Mouse (Mus musculus): ENCODE data around the gene Erh. TPM values are rescaled to one million over a fixed set of nuclear protein-coding genes. Genes with fewer than 3 reads are reported as not detected.
A peak's percentile ranks its signal among the peaks of the same experiment; 100 is the strongest.

The Erh gene
- 79.5 and 92.0 TPM in 2 replicates for polyA plus RNA-seq (2012; rRNA removed)

DNA sequence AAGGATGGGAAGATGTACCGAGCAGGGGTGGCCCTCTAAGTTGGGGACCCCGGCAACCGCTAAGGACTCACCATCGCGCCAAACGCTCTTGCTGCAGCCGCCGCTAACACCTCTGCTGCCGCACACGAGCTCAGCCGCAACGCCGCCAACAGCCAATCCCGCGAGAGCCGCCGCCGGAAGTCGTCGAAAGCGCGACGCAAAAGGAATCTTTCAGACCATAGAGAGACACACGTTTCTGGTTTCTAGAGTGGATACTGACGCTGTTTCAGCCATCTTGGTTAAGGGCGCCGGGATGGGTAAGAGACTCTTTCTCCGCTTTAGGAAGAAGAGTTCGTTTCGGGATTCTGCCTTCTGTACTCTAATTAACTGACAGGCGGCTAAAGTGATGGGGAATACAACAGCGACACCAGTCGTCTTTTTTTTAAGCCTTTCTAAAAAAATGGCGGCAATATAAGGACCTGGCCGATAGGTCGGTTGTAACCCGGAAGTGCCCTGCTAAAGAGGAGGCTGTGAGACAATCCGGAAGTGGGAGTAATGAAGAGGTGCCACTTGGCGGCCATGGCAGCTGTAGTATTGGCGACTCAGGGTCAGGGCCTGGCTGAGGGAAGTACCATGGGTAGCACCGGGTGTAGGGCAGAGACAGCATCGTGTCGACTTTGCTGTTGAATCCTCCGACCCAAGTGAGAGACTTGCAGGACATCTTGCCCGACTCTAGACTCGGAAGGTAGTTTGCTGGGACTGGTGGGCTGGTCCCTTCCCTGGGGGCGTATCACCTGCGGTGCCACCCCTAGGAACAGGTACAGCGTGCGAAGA, at the start of gene Erh, which contains the start of gene Slc39a9:
Gene Erh (minus strand): TSS at position 649 of the 813 bp plus-strand sequence.
Gene Slc39a9 (plus strand): TSS at position 191 of the 813 bp plus-strand sequence.
- under 1% methylated on average over 50 of the region's 50 CpGs for WGBS
- peak; percentile 94 for DNase-seq
- H3K27ac ChIP-seq (ENCODE audit: insufficient read depth, low read length): peak within 1 kb of the TSS; percentile 36; the same call in 1 of the 2 replicates
- peaks cover 5% of the 10 kb centered on the region; the same call in 1 of the 2 replicates for H3K4me1 ChIP-seq (ENCODE audit: control insufficient read depth, insufficient read depth, low read length)
- peak within 1 kb of the TSS; percentile 96 for H3K4me3 ChIP-seq (replicated peaks; ENCODE audit: insufficient read depth, low read depth, low read length)
- no peaks in the 10 kb centered on the region for H3K27me3 ChIP-seq (ENCODE audit: control insufficient read depth, insufficient read depth, low read length)
- TF ChIP-seq POLR2A (IDR thresholded peaks at IDR 0.05; ENCODE audit: borderline replicate concordance, insufficient read depth, low read length) (peak; percentile 67; the same call in 1 of the 2 replicates), CTCF (IDR thresholded peaks at IDR 0.05; ENCODE audit: borderline replicate concordance, insufficient read depth, low read depth, low read length) (no peak)

DNA sequence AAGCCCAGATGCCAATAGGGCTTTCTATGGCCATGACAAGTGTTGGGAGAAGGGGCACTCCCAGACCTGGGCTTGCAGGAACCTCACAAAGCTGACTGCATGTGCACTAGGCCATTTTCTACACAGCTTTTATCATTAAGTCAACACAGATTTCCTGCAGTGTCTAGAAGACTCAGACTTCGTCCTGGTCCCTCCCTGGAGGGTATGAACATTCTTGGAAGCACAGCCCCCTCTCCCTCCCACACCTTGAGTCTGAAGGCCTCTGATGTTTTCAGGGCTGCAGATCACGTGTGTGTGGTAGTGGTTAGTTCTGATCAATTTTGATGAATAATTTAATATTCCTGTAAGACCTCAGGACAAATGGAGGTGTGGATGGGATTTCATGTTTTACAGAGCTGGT, 49.6 kb upstream of the Erh start:
- no peaks in the 10 kb centered on the region; the same call in 1 of the 2 replicates for H3K4me1 ChIP-seq (ENCODE audit: control insufficient read depth, insufficient read depth, low read length)
- TF ChIP-seq POLR2A (IDR thresholded peaks at IDR 0.05; ENCODE audit: borderline replicate concordance, insufficient read depth, low read length) (no peak), CTCF (IDR thresholded peaks at IDR 0.05; ENCODE audit: borderline replicate concordance, insufficient read depth, low read depth, low read length) (no peak)
- DNase-seq: no peak
- H3K4me3 ChIP-seq (replicated peaks; ENCODE audit: insufficient read depth, low read depth, low read length): no peak overlapping the region
- WGBS: 90% methylated on average over 2 of the region's 2 CpGs
- H3K27ac ChIP-seq (ENCODE audit: insufficient read depth, low read length): no peak overlapping the region
- H3K27me3 ChIP-seq (ENCODE audit: control insufficient read depth, insufficient read depth, low read length): no peaks in the 10 kb centered on the region; the same call in 1 of the 2 replicates

DNA sequence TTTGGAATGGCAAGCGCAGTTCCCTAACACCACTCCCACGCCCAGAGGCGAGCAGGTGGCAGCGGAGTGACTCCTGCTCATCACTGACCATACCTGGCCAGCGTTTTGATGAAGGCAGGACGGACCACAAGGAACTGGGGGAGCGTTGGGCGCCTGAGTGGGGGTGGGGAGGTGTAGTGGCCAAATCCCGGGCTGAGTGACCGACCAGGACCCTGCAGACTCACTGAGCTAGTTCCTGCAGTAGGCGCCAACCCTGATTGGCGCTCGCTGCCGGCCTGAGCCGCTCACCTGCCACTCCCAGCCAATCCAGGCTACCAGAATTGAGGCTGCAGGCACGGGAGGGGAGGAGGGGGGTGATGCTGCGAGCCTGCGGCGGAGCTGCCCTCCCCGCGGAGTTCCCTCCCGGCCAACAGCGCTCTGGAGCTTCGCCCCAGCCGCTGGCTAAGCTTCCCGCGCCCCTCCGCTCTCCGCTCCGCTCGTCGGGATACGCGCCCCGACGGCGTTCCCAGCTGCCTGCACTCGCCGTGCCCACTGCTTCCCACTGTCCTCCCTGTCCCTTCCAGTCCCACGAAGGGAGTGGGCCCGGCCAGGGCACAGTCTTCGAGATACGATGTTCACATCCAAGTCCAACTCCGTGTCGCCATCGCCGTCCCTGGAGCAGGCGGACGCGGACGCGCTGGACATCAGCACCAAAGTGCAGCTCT, 48.3 kb upstream of the Erh start, which contains the start of gene Plekhd1:
Gene Plekhd1 (plus strand): TSS at position 323 of the 704 bp plus-strand sequence.
- peak within 1 kb of the TSS; percentile 54 for H3K4me3 ChIP-seq (replicated peaks; ENCODE audit: insufficient read depth, low read depth, low read length)
- TF ChIP-seq CTCF (IDR thresholded peaks at IDR 0.05; ENCODE audit: borderline replicate concordance, insufficient read depth, low read depth, low read length) (no peak), POLR2A (IDR thresholded peaks at IDR 0.05; ENCODE audit: borderline replicate concordance, insufficient read depth, low read length) (no peak)
- no peaks in the 10 kb centered on the region; the same call in 1 of the 2 replicates for H3K27me3 ChIP-seq (ENCODE audit: control insufficient read depth, insufficient read depth, low read length)
- no peak within 1 kb of the TSS for H3K27ac ChIP-seq (ENCODE audit: insufficient read depth, low read length)
- DNase-seq: peak; percentile 57 to 70
- WGBS: 2% methylated on average over 52 of the region's 52 CpGs
- H3K4me1 ChIP-seq (ENCODE audit: control insufficient read depth, insufficient read depth, low read length): peaks cover 3% of the 10 kb centered on the region; the same call in 1 of the 2 replicates

DNA sequence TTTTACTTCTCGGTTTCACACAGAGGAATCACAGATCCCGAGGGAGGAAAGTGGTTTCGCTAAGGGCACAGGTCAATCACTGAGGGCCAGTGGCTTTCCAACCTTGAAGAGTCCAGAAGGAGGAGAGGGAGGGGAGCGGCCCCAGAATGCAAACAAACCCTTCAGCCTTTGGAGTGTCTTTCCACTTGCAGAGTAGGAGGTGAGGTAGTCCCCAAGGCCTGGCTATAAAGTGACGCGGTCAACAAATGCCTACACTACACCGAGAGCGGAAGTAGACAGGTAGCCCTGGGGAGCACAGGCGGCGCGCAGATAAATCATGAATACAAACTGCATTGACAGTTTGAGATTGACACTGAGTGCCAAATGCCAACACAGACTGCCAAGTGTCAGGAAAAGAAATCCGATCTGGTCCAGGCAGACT, 47.5 kb upstream of the Erh start:
- Histone ChIP-seq H3K27me3 (ENCODE audit: control insufficient read depth, insufficient read depth, low read length) (no peaks in the 10 kb centered on the region; the same call in 1 of the 2 replicates), H3K4me1 (ENCODE audit: control insufficient read depth, insufficient read depth, low read length) (peaks cover 5% of the 10 kb centered on the region; the same call in 1 of the 2 replicates), H3K27ac (ENCODE audit: insufficient read depth, low read length) (no peak overlapping the region), H3K4me3 (replicated peaks; ENCODE audit: insufficient read depth, low read depth, low read length) (peak overlapping the region; percentile 54)
- DNase-seq: no peak
- no peak for TF ChIP-seq POLR2A (IDR thresholded peaks at IDR 0.05; ENCODE audit: borderline replicate concordance, insufficient read depth, low read length)
- no peak for TF ChIP-seq CTCF (IDR thresholded peaks at IDR 0.05; ENCODE audit: borderline replicate concordance, insufficient read depth, low read depth, low read length)
- 32% methylated on average over 12 of the region's 12 CpGs for WGBS

DNA sequence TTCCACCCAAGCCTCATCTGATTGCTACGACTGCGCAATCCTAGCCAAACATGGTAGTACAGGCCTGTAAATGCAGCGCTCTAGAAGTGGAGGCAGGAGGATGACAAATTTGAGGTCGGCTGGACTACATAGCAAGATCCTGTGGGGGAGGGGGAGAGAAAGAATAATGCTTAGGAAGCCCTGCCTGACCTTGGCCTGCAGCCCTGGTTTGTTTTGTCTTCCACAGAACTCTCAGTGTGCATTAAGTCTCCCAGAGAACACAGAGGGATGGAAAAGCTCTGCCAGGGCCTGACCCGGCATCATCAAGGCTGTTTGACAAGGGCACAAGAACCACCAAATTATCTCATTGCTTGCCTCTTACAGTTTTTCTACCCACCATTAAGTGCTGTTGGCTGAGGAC, 45.6 kb upstream of the Erh start:
- Histone ChIP-seq H3K4me1 (ENCODE audit: control insufficient read depth, insufficient read depth, low read length) (peaks cover 5% of the 10 kb centered on the region; the same call in 1 of the 2 replicates), H3K27me3 (ENCODE audit: control insufficient read depth, insufficient read depth, low read length) (no peaks in the 10 kb centered on the region; the same call in 1 of the 2 replicates), H3K27ac (ENCODE audit: insufficient read depth, low read length) (no peak overlapping the region), H3K4me3 (replicated peaks; ENCODE audit: insufficient read depth, low read depth, low read length) (no peak overlapping the region)
- 84% methylated on average over 5 of the region's 5 CpGs for WGBS
- no peak for DNase-seq
- no peak for TF ChIP-seq CTCF (IDR thresholded peaks at IDR 0.05; ENCODE audit: borderline replicate concordance, insufficient read depth, low read depth, low read length)
- TF ChIP-seq POLR2A (IDR thresholded peaks at IDR 0.05; ENCODE audit: borderline replicate concordance, insufficient read depth, low read length): no peak

DNA sequence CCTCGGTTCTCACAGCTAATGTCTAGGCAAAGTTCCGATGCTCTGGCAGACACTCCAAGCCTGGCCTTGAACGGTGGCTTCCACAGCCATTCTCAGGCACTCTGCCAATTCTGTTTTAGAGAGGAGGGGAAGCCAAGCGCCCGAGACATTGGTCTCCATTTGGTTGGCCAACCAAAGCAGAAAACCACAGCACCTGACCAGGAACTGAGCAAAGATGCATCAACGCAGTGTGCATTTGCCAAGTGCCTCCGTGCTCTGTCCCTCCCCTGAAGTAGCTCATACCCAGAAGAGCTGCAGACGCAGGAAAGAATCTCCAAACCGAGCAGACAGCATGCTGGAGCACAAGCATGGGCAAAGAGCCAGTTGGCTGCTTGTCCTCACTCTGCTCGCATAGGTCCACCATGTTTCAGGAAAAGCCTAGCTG, 43.7 kb upstream of the Erh start:
- TF ChIP-seq POLR2A (IDR thresholded peaks at IDR 0.05; ENCODE audit: borderline replicate concordance, insufficient read depth, low read length): no peak
- no peak for TF ChIP-seq CTCF (IDR thresholded peaks at IDR 0.05; ENCODE audit: borderline replicate concordance, insufficient read depth, low read depth, low read length)

DNA sequence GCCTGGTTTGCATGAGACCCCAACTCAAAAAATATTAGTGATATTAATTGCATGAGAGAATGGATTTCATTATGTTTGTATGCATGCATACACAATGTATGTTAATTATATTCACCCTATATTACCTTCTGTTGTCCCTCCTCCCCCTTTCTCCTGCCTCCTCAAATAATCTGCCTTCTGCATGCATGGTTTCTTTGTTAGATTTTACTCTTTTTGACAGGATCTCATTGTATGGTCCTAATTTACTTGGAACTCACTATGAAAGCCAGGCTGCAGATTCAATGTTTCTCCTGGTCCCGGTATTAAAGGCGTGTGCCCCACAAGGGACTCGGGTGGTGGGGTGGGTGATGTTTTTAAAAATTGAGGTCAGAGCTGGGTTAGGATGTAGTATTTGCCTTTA, 40.2 kb upstream of the Erh start:
- WGBS: 61% methylated on average over 3 of the region's 3 CpGs
- Histone ChIP-seq H3K27me3 (ENCODE audit: control insufficient read depth, insufficient read depth, low read length) (no peaks in the 10 kb centered on the region), H3K27ac (ENCODE audit: insufficient read depth, low read length) (no peak overlapping the region), H3K4me1 (ENCODE audit: control insufficient read depth, insufficient read depth, low read length) (peaks cover 5% of the 10 kb centered on the region; the same call in 1 of the 2 replicates), H3K4me3 (replicated peaks; ENCODE audit: insufficient read depth, low read depth, low read length) (no peak overlapping the region)
- no peak for TF ChIP-seq CTCF (IDR thresholded peaks at IDR 0.05; ENCODE audit: borderline replicate concordance, insufficient read depth, low read depth, low read length)
- no peak for TF ChIP-seq POLR2A (IDR thresholded peaks at IDR 0.05; ENCODE audit: borderline replicate concordance, insufficient read depth, low read length)
- DNase-seq: no peak

More for the DNA sequence above, 43.7 kb upstream of the Erh start:
- WGBS: 4% methylated on average over 10 of the region's 10 CpGs
- H3K4me1 ChIP-seq (ENCODE audit: control insufficient read depth, insufficient read depth, low read length): peaks cover 5% of the 10 kb centered on the region; the same call in 1 of the 2 replicates
- no peaks in the 10 kb centered on the region; the same call in 1 of the 2 replicates for H3K27me3 ChIP-seq (ENCODE audit: control insufficient read depth, insufficient read depth, low read length)
- no peak overlapping the region for H3K4me3 ChIP-seq (replicated peaks; ENCODE audit: insufficient read depth, low read depth, low read length)
- DNase-seq: peak; percentile 47 to 63
- H3K27ac ChIP-seq (ENCODE audit: insufficient read depth, low read length): no peak overlapping the region
